Mouse (Mus musculus): ENCODE results near the gene Specc1. TPM values are rescaled to one million over a fixed set of nuclear protein-coding genes. Genes with fewer than 3 reads are reported as not detected.

Gene Specc1
- polyA plus RNA-seq, 1 experiment, result 10.2 TPM

GRCm38 (mm10) chr11:62020898-62021297 is 64.3 kb downstream of the Specc1 start:
- TF ChIP-seq POLR2A (IDR thresholded peaks at IDR 0.05; ENCODE audit: low read depth, low read length) (no peak), CTCF (IDR thresholded peaks at IDR 0.05; ENCODE audit: extremely low read depth, insufficient read length, insufficient replicate concordance, low read depth, low read length) (no peak)
- Histone ChIP-seq H3K4me3 (ENCODE audit: low read depth, low read length) (no peak overlapping the region), H3K27ac (ENCODE audit: insufficient read depth, low read depth, low read length) (no peak overlapping the region), H3K27me3 (ENCODE audit: control insufficient read depth, insufficient read depth, low read length) (no peaks in the 10 kb centered on the region), H3K4me1 (ENCODE audit: control insufficient read depth, insufficient read depth, insufficient read length, low read length) (no peaks in the 10 kb centered on the region), H3K36me3 (ENCODE audit: control insufficient read depth, insufficient read depth, low read length) (no peaks in the 10 kb centered on the region)
- WGBS, result 79% methylated on average over 1 of the region's 1 CpGs

DNA sequence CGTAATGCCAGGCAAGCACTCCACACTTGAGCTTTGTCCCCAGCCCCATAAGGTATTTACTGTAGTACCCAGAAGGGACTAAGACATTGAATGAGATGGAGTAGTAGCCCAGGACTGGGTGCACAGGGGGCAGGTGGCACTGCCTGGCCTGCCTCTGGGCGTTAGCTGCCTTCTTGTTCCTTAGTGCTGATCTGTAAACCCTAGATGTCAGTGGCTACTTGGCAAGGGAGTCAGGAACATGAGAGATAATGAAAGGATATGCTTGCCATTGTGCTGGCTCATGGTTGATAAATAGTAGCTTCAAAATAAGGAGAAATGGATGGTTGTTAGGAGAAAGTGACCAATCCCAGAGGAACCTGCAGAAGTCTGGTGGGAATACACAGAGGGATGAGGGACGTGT is 65.5 kb downstream of the Specc1 start:
- H3K27ac ChIP-seq (ENCODE audit: insufficient read depth, low read depth, low read length), result no peak overlapping the region
- 80% methylated on average over 3 of the region's 3 CpGs for WGBS

GRCm38 (mm10) chr11:62022718-62023493 is 66.3 kb downstream of the Specc1 start:
- Histone ChIP-seq H3K27me3 (ENCODE audit: control insufficient read depth, insufficient read depth, low read length) (no peaks in the 10 kb centered on the region), H3K4me3 (ENCODE audit: low read depth, low read length) (no peak overlapping the region), H3K4me1 (ENCODE audit: control insufficient read depth, insufficient read depth, insufficient read length, low read length) (no peaks in the 10 kb centered on the region), H3K27ac (ENCODE audit: insufficient read depth, low read depth, low read length) (no peak overlapping the region), H3K36me3 (ENCODE audit: control insufficient read depth, insufficient read depth, low read length) (no peaks in the 10 kb centered on the region)
- 77% methylated on average over 8 of the region's 8 CpGs for WGBS
- TF ChIP-seq CTCF (IDR thresholded peaks at IDR 0.05; ENCODE audit: extremely low read depth, insufficient read length, insufficient replicate concordance, low read depth, low read length) (no peak), POLR2A (IDR thresholded peaks at IDR 0.05; ENCODE audit: low read depth, low read length) (no peak)

More for the DNA sequence above, 65.5 kb downstream of the Specc1 start:
- Histone ChIP-seq H3K4me1 (ENCODE audit: control insufficient read depth, insufficient read depth, insufficient read length, low read length) (no peaks in the 10 kb centered on the region), H3K27me3 (ENCODE audit: control insufficient read depth, insufficient read depth, low read length) (no peaks in the 10 kb centered on the region), H3K36me3 (ENCODE audit: control insufficient read depth, insufficient read depth, low read length) (no peaks in the 10 kb centered on the region), H3K4me3 (ENCODE audit: low read depth, low read length) (no peak overlapping the region)
- TF ChIP-seq POLR2A (IDR thresholded peaks at IDR 0.05; ENCODE audit: low read depth, low read length), result no peak
- no peak for TF ChIP-seq CTCF (IDR thresholded peaks at IDR 0.05; ENCODE audit: extremely low read depth, insufficient read length, insufficient replicate concordance, low read depth, low read length)

DNA sequence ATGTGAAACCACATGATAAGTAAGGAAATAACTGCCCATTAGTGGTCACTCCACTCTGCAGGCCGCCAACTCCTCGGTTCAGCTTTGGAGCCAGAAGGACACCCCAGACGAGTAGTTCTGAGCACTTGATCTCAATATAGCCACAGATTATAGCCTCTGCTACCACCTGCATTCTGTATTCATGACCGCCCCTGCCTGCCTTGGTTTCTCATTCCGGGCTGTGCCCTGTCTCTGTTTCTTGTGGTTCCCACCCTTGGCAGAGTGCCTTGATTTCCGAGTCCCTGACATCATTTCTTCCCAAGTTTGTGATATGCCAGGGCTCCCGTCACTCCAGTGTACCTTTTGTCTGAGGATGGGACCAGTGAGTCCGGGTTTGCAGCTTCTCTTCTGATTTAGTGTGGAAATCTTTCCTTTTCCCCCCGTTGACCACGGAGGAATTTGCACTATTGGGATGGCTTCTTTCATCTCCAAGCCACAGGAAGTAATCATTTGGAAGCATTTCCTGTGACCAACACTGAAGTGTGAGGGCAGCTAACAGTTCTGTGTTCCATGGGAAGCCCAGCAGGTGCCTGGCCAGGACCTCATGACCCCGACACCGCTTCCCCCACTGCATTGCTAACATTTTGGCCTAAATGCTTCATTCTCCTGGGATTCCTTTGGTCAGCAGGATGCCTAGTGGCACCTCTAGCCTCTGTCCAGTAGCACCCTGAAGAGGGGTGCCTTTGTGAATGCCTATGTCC is 67.1 kb downstream of the Specc1 start:
- Histone ChIP-seq H3K36me3 (ENCODE audit: control insufficient read depth, insufficient read depth, low read length) (no peaks in the 10 kb centered on the region), H3K27me3 (ENCODE audit: control insufficient read depth, insufficient read depth, low read length) (no peaks in the 10 kb centered on the region), H3K4me3 (ENCODE audit: low read depth, low read length) (no peak overlapping the region), H3K27ac (ENCODE audit: insufficient read depth, low read depth, low read length) (no peak overlapping the region), H3K4me1 (ENCODE audit: control insufficient read depth, insufficient read depth, insufficient read length, low read length) (no peaks in the 10 kb centered on the region)
- TF ChIP-seq CTCF (IDR thresholded peaks at IDR 0.05; ENCODE audit: extremely low read depth, insufficient read length, insufficient replicate concordance, low read depth, low read length) (no peak), POLR2A (IDR thresholded peaks at IDR 0.05; ENCODE audit: low read depth, low read length) (no peak)
- 71% methylated on average over 12 of the region's 12 CpGs for whole genome bisulfite sequencing

DNA sequence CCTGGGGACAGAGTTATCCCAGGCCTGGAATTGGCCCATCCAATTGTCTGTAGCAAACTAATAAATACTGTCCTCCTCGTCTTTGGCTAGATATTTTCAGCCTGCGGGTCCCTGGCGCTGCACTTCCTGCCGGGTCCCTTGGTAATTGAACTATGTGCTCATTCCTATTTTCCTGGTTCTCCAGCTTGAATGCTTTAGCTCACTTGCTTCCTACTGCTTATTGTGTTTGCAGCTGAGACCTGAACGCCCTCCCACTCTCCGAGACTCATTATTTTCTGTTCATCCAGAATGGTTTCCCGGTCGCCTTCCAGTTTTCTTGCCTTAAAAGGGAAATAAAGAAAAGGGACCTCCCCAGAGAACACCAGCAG is 67.7 kb downstream of the Specc1 start:
- H3K4me1 ChIP-seq (ENCODE audit: control insufficient read depth, insufficient read depth, insufficient read length, low read length), result no peaks in the 10 kb centered on the region
- no peak overlapping the region for H3K4me3 ChIP-seq (ENCODE audit: low read depth, low read length)
- TF ChIP-seq POLR2A (IDR thresholded peaks at IDR 0.05; ENCODE audit: low read depth, low read length), result no peak
- no peak for TF ChIP-seq CTCF (IDR thresholded peaks at IDR 0.05; ENCODE audit: extremely low read depth, insufficient read length, insufficient replicate concordance, low read depth, low read length)
- WGBS, result 72% methylated on average over 8 of the region's 8 CpGs
- H3K27me3 ChIP-seq (ENCODE audit: control insufficient read depth, insufficient read depth, low read length), result no peaks in the 10 kb centered on the region
- H3K27ac ChIP-seq (ENCODE audit: insufficient read depth, low read depth, low read length), result no peak overlapping the region
- no peaks in the 10 kb centered on the region for H3K36me3 ChIP-seq (ENCODE audit: control insufficient read depth, insufficient read depth, low read length)

GRCm38 (mm10) chr11:62024952-62025351 is 68.4 kb downstream of the Specc1 start:
- H3K36me3 ChIP-seq (ENCODE audit: control insufficient read depth, insufficient read depth, low read length), result no peaks in the 10 kb centered on the region

DNA sequence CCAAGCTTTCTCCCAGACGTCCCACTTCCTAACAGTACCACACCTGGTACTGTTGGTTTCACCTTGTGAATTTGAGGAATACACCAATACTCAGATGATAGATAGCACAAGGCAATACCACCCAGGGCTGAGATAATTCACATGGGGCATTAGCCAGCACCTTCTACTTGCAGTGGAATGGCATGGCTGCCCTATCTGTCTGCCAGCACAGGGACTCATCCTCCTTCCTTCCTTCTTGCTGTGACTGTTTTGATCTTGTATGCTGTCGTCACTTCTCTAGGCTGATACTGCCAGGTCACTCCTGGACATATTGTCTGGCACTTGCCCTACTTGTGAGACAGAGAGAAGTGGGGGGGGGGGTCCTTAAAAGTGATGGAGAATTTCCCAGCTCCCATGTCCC is 69.2 kb downstream of the Specc1 start:
- TF ChIP-seq POLR2A (IDR thresholded peaks at IDR 0.05; ENCODE audit: low read depth, low read length) (no peak), CTCF (IDR thresholded peaks at IDR 0.05; ENCODE audit: extremely low read depth, insufficient read length, insufficient replicate concordance, low read depth, low read length) (no peak)

More at GRCm38 (mm10) chr11:62024952-62025351, 68.4 kb downstream of the Specc1 start:
- Histone ChIP-seq H3K4me3 (ENCODE audit: low read depth, low read length) (no peak overlapping the region), H3K27ac (ENCODE audit: insufficient read depth, low read depth, low read length) (no peak overlapping the region), H3K4me1 (ENCODE audit: control insufficient read depth, insufficient read depth, insufficient read length, low read length) (no peaks in the 10 kb centered on the region), H3K27me3 (ENCODE audit: control insufficient read depth, insufficient read depth, low read length) (no peaks in the 10 kb centered on the region)
- 52% methylated on average over 5 of the region's 5 CpGs for WGBS
- TF ChIP-seq POLR2A (IDR thresholded peaks at IDR 0.05; ENCODE audit: low read depth, low read length), result no peak
- TF ChIP-seq CTCF (IDR thresholded peaks at IDR 0.05; ENCODE audit: extremely low read depth, insufficient read length, insufficient replicate concordance, low read depth, low read length), result no peak

More for the DNA sequence above, 69.2 kb downstream of the Specc1 start:
- WGBS, result 83% methylated on average over 2 of the region's 2 CpGs
- no peak overlapping the region for H3K27ac ChIP-seq (ENCODE audit: insufficient read depth, low read depth, low read length)
- no peaks in the 10 kb centered on the region for H3K36me3 ChIP-seq (ENCODE audit: control insufficient read depth, insufficient read depth, low read length)
- no peak overlapping the region for H3K4me3 ChIP-seq (ENCODE audit: low read depth, low read length)
- H3K27me3 ChIP-seq (ENCODE audit: control insufficient read depth, insufficient read depth, low read length), result no peaks in the 10 kb centered on the region
- no peaks in the 10 kb centered on the region for H3K4me1 ChIP-seq (ENCODE audit: control insufficient read depth, insufficient read depth, insufficient read length, low read length)
